11 mouse cellular contexts compared by ENCODE assay signal in the genomic region with DNA sequence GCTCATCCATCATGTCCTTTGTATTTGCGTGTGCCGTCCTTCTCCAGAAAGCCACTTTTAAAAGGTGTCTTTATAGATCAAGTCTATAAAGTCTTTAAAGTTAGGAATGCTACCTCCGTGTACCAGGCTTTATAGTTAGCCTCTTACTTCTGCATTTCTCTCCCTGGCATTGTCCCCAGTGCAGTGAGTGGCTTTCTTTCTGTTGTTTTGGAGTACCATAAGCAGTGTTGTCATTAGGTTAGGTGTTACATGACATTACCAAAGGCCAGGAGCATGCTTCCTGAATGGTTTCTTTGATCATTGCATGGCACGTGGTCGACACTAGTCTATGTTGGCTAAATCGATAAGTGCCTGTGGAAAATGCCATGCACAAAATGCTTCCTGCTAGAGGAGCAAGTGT.
"Had no signal": no experiment of that assay in that cellular context is flagged by ENCODE, and none has a peak within 500 bp of the region (broad histone marks: within the 10 kb centered on the region; RNA-seq: fewer than 3 reads in every experiment).

No protein-coding gene starts in this region.

- H3K27ac ChIP-seq: kidney, embryonic 15.5 days; left cerebral cortex, adult 2 months; limb, embryonic 15.5 days; liver, embryonic 13.5 days; midbrain, embryonic 10.5 days; neural tube, embryonic 12.5 days had no signal

- H3K9ac ChIP-seq: kidney, embryonic 15.5 days; limb, embryonic 15.5 days; liver, embryonic 13.5 days; neural tube, embryonic 12.5 days had no signal

- H3K36me3 ChIP-seq: kidney, embryonic 15.5 days; limb, embryonic 15.5 days; liver, embryonic 13.5 days; midbrain, embryonic 10.5 days; neural tube, embryonic 12.5 days had no signal

- H3K9me3 ChIP-seq: kidney, embryonic 15.5 days; limb, embryonic 15.5 days; liver, embryonic 13.5 days; midbrain, embryonic 10.5 days; neural tube, embryonic 12.5 days had no signal

- H3K27me3 ChIP-seq: kidney, embryonic 15.5 days; limb, embryonic 15.5 days; liver, embryonic 13.5 days; neural tube, embryonic 12.5 days had no signal

- H3K4me2 ChIP-seq: kidney, embryonic 15.5 days; limb, embryonic 15.5 days; liver, embryonic 13.5 days; neural tube, embryonic 12.5 days had no signal

- DNase-seq: kidney, postnatal 14 days; liver, embryonic 13.5 days; lung, adult 18-20 months; midbrain, embryonic 14.5 days; thymus, adult 18-20 months; thymus, postnatal 14 days had no signal

- H3K4me1 ChIP-seq: kidney, embryonic 15.5 days; limb, embryonic 15.5 days; liver, embryonic 13.5 days; neural tube, embryonic 12.5 days had no signal

- H3K4me3 ChIP-seq: kidney, embryonic 15.5 days; left cerebral cortex, adult 2 months; limb, embryonic 15.5 days; liver, embryonic 13.5 days; midbrain, embryonic 10.5 days; neural tube, embryonic 12.5 days had no signal
